Mouse (Mus musculus) myocyte (in vitro differentiated cells): ENCODE measurements around the gene Cgrrf1.

ENCODE experiments used
- CEBPB ChIP-seq: IDR thresholded peaks from 2 replicates; pipeline ENCODE4 v1.6.1; 2011; ENCODE audit warnings: mild to moderate bottlenecking, moderate library complexity; ENCODE audit not compliant: poor library complexity, insufficient read depth, severe bottlenecking
- POLR2A ChIP-seq: IDR thresholded peaks from one replicate; pipeline ENCODE4 v1.6.1; 2011; ENCODE audit warnings: low read depth, mild to moderate bottlenecking, control low read depth, moderate library complexity; ENCODE audit not compliant: insufficient read length
- POLR2AphosphoS2 ChIP-seq: IDR thresholded peaks from one replicate; pipeline ENCODE4 v1.6.1; 2011; ENCODE audit warnings: low read depth, control low read depth; ENCODE audit not compliant: insufficient read length
- TCF12 ChIP-seq: IDR thresholded peaks from one replicate; pipeline ENCODE4 v1.6.1; 2011; ENCODE audit warnings: mild to moderate bottlenecking, control low read depth; ENCODE audit not compliant: poor library complexity, insufficient read depth, severe bottlenecking

- TF ChIP-seq POLR2AphosphoS2, result no peak
- no peak for TF ChIP-seq TCF12
- TF ChIP-seq POLR2A, result no peak
- TF ChIP-seq CEBPB, result no peak
Observed at GRCm38 (mm10) chr14:46785247-46785646, 46.7 kb upstream of the Cgrrf1 start.
